Mouse (Mus musculus): ENCODE data around the gene Ralgapa2. TPM values are rescaled to one million over a fixed set of nuclear protein-coding genes. Genes with fewer than 3 reads are reported as not detected.

The Ralgapa2 gene
- polyA plus RNA-seq, 1 experiment from 2014 or later = 4.0 TPM

- no peak for ATAC-seq (ENCODE audit: insufficient number of reproducible peaks, low FRiP score, low TSS enrichment, low read depth)
- no peak overlapping the region for H3K4me2 ChIP-seq
- no peaks in the 10 kb centered on the region for H3K4me1 ChIP-seq
- 94% methylated on average over 11 of the region's 11 CpGs for WGBS
- no peaks in the 10 kb centered on the region for H3K9me3 ChIP-seq
- no peak overlapping the region for H3K9ac ChIP-seq
- H3K4me3 ChIP-seq = no peak overlapping the region
- no peaks in the 10 kb centered on the region for H3K27me3 ChIP-seq
- no peaks in the 10 kb centered on the region for H3K36me3 ChIP-seq
- H3K27ac ChIP-seq = no peak overlapping the region
Observed at GRCm38 (mm10) chr2:146196126-146196525, 316.0 kb downstream of the Ralgapa2 start.

Data from limb, embryonic 15.5 days (tissue).